Mouse (Mus musculus) stomach, postnatal 0 days (tissue): ENCODE results near the gene Ppil4. TPM values are rescaled to one million over a fixed set of nuclear protein-coding genes. Genes with fewer than 3 reads are reported as not detected.

ENCODE experiments used
- ATAC-seq: fragments of 200-750 bp; cut with Nextera tagmentation; 2 replicates; pipeline ENCODE4 v1.8.0; 2017; ENCODE audit not compliant: low FRiP score, low TSS enrichment
- DNase-seq: peaks from one replicate; pipeline ENCODE4 v3.0.0-alpha.2; 2016; ENCODE audit warnings: low spot score
- H3K27ac ChIP-seq: fragments of 300-500 bp; sonication (generic); replicated peaks from 2 replicates; pipeline ENCODE4 v1.5.1; 2014; ENCODE audit warnings: mild to moderate bottlenecking, control low read depth
- H3K27me3 ChIP-seq: fragments of 300-500 bp; sonication (generic); 2 replicates; pipeline ENCODE4 v1.6.1; 2014; ENCODE audit warnings: low read length; ENCODE audit not compliant: control insufficient read depth, insufficient read depth
- H3K36me3 ChIP-seq: fragments of 300-500 bp; sonication (generic); 2 replicates; pipeline ENCODE4 v1.6.1; 2014; ENCODE audit warnings: low read length, mixed read lengths; ENCODE audit not compliant: control insufficient read depth, insufficient read depth
- H3K4me1 ChIP-seq: fragments of 300-500 bp; sonication (generic); replicated peaks from 2 replicates; pipeline ENCODE4 v1.6.1; 2014; ENCODE audit warnings: antibody characterized with exemption; ENCODE audit not compliant: control insufficient read depth, insufficient read depth
- H3K4me2 ChIP-seq: fragments of 300-500 bp; sonication (generic); replicated peaks from 2 replicates; pipeline ENCODE4 v1.6.1; 2014; ENCODE audit warnings: low read depth, mild to moderate bottlenecking, control low read depth, moderate library complexity
- H3K4me3 ChIP-seq: fragments of 300-500 bp; sonication (generic); 2 replicates; pipeline ENCODE4 v1.5.1; 2014; ENCODE audit warnings: low read depth, low read length, control low read depth
- H3K9ac ChIP-seq: fragments of 300-500 bp; sonication (generic); 2 replicates; pipeline ENCODE4 v1.6.1; 2014; ENCODE audit warnings: mild to moderate bottlenecking, low read length, control low read depth, mixed read lengths
- H3K9me3 ChIP-seq: fragments of 300-500 bp; sonication (generic); 2 replicates; pipeline ENCODE4 v1.6.1; 2016; ENCODE audit warnings: low read length; ENCODE audit not compliant: control insufficient read depth
- CTCF ChIP-seq: IDR thresholded peaks from 2 replicates; pipeline ENCODE4 v1.5.1; 2016; ENCODE audit warnings: antibody characterized with exemption, low read depth, mild to moderate bottlenecking, moderate library complexity
- EP300 ChIP-seq: optimal IDR thresholded peaks from 2 replicates; pipeline ENCODE3; 2016; ENCODE audit warnings: antibody characterized with exemption
- WGBS: fragments of 180-500 bp; shearing (Covaris S2); extraction: QIAGEN DNeasy Blood & Tissue Kit; methylation state at CpG from one replicate; pipeline ENCODE4 v1.1.7; 2014; 5-methylcytosine and 5-hydroxymethylcytosine counted together
- microRNA-seq: library from miRNA; unstranded; fragments of <30 nt; microRNA quantifications from one replicate; pipeline ENCODE4, GENCODE M21; 2016
- polyA plus RNA-seq: library from polyadenylated mRNA; unstranded; fragments of >200 nt; fragmentation: Nextera tagmentation; extraction: Ambion mirVana; gene quantifications from 2 replicates; pipeline ENCODE4 v1.2.1, GENCODE M21; 2015

Ppil4 gene
- polyA plus RNA-seq, 1 experiment from 2014 or later: 23.3 TPM

GRCm38 (mm10) chr10:7871381-7872020 is 78.8 kb downstream of the Ppil4 start:
- 77% methylated on average over 5 of the region's 5 CpGs for WGBS
- DNase-seq: no peak

More at GRCm38 (mm10) chr10:7871381-7872020, 78.8 kb downstream of the Ppil4 start:
- H3K4me1 ChIP-seq: no peaks in the 10 kb centered on the region
- no peaks in the 10 kb centered on the region for H3K27me3 ChIP-seq
- no peak overlapping the region for H3K4me3 ChIP-seq
- no peaks in the 10 kb centered on the region for H3K9me3 ChIP-seq
- no peak overlapping the region for H3K4me2 ChIP-seq
- H3K36me3 ChIP-seq: no peaks in the 10 kb centered on the region
- no peak overlapping the region for H3K27ac ChIP-seq
- H3K9ac ChIP-seq: no peak overlapping the region
- TF ChIP-seq EP300 (no peak), CTCF (no peak)
- no peak for ATAC-seq

Small RNA genes within 50 kb of the gene (microRNA-seq; reads per million reads assigned to microRNA genes)
- gene Mir5104: 0.96 reads per million

Other genes with a start within 250 kb of the Ppil4 start
- 2.9 and 3.8 TPM in 2 replicates for gene Lrp11, start 203.1 kb upstream of the Ppil4 start, polyA plus RNA-seq
- 16.7 and 17.5 TPM in 2 replicates for gene Nup43, start 125.4 kb upstream of the Ppil4 start, polyA plus RNA-seq
- 61.0 and 65.7 TPM in 2 replicates for gene Pcmt1, start 111.8 kb upstream of the Ppil4 start, polyA plus RNA-seq
- 4.7 TPM in 2 replicates for gene Lats1, start 111.7 kb upstream of the Ppil4 start, polyA plus RNA-seq
- gene Katna1, start 66.9 kb upstream of the Ppil4 start, polyA plus RNA-seq: 40.2 and 42.5 TPM in 2 replicates
- gene Ginm1, start 67 bp upstream of the Ppil4 start, polyA plus RNA-seq: 88.8 and 95.0 TPM in 2 replicates
- gene Zc3h12d, start 39.6 kb downstream of the Ppil4 start, polyA plus RNA-seq: 0.17 and 0.28 TPM in 2 replicates
- 10.1 and 11.0 TPM in 2 replicates for gene Tab2, start 163.3 kb downstream of the Ppil4 start, polyA plus RNA-seq